Mouse (Mus musculus) lung, adult 2 months (tissue): ENCODE measurements at regions not wholly inside any gene's neighbourhood (a gene's known extent, or its start where the extent isn't known, plus 50 kb on each side); places are given as distances from the start of the nearest gene placed in this dataset.

Experiments
- DNase-seq: peaks from one replicate; pipeline ENCODE4 v3.0.0; 2022
- H3K4me1 ChIP-seq: fragments of 200-500 bp; 2 replicates; pipeline ENCODE4 v1.6.1; 2011; ENCODE audit warnings: low read length; ENCODE audit not compliant: control insufficient read depth, insufficient read depth
- H3K4me3 ChIP-seq: fragments of 200-500 bp; replicated peaks from 2 replicates; pipeline ENCODE3; 2011; ENCODE audit warnings: low read depth, mild to moderate bottlenecking, control low read depth, low read length; ENCODE audit errors: extremely low read depth
- CTCF ChIP-seq: fragments of 200-500 bp; IDR thresholded peaks from 2 replicates; pipeline ENCODE4 v1.5.1; 2011; ENCODE audit warnings: mild to moderate bottlenecking, low read length, control low read depth; ENCODE audit not compliant: insufficient read depth
- POLR2A ChIP-seq: fragments of 200-500 bp; IDR thresholded peaks from 2 replicates; pipeline ENCODE4 v1.6.1; 2011; ENCODE audit warnings: low read depth, mild to moderate bottlenecking, control low read depth, low read length, borderline replicate concordance; ENCODE audit errors: extremely low read depth
- WGBS: fragments of 180-500 bp; shearing (Covaris S2); methylation state at CpG from one replicate; pipeline ENCODE4 v1.1.7; 2018; 5-methylcytosine and 5-hydroxymethylcytosine counted together

DNA sequence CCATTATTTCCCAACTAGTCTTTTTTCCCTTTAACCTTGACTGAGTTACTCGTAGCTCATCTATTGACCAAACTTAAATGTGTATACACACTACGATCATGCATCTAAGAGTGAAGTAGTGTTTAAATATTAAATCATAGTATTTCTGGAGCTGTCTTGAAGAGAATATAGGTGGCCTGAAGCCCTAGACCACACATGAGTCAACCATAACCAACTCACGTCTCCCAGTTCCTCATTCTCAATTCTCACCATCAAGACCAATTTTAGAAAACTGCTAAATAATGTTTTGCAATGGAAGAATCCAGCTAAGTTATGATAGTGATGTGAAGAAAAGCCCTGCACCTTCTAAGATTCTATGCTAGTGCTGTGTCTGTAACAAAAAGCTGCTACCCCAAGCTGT is 59.2 kb upstream of the Rap2b start:
- DNase-seq, result no peak
- no peak for TF ChIP-seq POLR2A
- no peak for TF ChIP-seq CTCF
- Histone ChIP-seq H3K4me3 (no peak overlapping the region), H3K4me1 (no peaks in the 10 kb centered on the region)
- 77% methylated on average over 3 of the region's 3 CpGs for WGBS

DNA sequence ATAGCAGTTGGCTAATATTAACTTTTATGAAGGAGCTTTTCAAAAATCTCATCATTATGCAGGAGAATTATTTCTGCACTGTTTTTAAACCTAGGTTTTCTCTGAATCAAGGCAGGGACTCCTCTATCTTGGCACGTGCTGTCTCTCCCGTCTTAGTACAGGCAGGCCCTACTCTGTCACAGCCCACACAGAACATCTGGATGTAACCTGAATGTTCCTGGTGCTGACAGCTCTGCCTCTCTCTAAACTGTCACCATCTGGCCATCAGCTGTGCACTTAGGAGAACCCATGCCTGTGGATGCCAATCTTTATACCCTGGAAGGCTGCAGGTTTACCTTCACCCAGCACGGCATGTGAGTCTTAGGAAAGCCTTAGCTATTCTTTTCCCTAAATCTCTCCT is 58.0 kb upstream of the Rap2b start:
- WGBS, result 67% methylated on average over 3 of the region's 3 CpGs
- Histone ChIP-seq H3K4me3 (no peak overlapping the region), H3K4me1 (no peaks in the 10 kb centered on the region)
- TF ChIP-seq POLR2A (no peak), CTCF (no peak)
- no peak for DNase-seq

DNA sequence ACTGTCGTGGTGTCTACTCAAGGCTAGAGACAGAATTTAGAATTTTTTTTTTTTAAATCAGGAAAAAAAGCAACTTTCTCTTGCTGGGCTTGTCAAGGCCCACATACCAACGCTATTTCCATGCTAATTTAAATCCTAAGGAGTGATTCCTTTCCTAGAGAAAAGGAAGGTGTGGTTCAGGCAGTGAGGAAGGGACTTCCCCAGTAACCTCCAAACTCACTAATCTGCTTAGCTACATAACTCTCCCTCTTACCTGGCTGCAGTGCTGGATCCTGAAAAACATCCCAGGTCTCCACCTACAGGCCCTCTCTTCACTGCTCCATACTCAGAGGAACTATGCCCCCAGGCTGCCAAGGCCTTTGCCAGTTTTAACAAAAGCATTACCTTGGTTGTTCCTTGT is 55.1 kb upstream of the Rap2b start:
- DNase-seq, result no peak
- no peaks in the 10 kb centered on the region for H3K4me1 ChIP-seq
- TF ChIP-seq POLR2A (no peak), CTCF (no peak)
- WGBS, result 57% methylated on average over 2 of the region's 2 CpGs
- no peak overlapping the region for H3K4me3 ChIP-seq

DNA sequence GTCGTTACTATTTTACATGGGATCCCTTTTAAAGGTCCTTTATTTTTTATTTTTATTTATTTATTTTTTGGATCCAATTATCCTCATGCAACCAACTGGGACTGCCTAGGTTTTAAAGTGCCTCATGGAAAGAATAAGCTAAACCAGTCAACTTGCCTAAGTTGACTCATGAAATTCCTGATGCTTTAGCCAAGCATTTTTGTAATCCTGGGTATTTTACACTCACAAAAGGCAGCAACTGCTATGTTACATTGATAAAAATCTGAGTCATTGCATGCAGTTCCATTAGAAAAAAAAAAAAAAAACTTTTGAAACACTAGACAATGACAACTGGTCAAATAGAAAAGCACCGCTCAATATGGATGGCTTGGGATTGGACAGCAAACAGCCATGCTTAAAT is 52.7 kb upstream of the Rap2b start:
- WGBS, result 72% methylated on average over 2 of the region's 2 CpGs
- DNase-seq, result no peak
- no peaks in the 10 kb centered on the region for H3K4me1 ChIP-seq
- TF ChIP-seq CTCF (no peak), POLR2A (no peak)
- no peak overlapping the region for H3K4me3 ChIP-seq

DNA sequence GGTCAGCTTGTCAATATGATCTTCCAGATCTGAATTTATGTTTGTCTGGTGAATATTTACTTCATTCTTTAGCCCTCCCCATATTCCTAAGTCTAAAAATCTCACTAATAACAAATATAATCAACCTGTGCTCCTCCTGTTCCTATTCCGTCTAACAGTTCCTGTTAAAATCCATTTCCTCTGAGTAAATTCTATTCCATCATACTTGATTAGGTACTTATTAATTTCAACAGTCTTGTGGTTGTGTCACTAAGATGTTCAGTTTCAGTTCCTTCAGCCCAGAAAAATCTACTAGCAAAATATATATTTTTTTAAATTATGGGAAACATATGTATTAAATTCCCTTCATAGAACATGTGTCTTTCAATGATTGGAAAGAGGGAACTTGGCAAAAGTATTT is 52.2 kb upstream of the Rap2b start:
- no peak overlapping the region for H3K4me3 ChIP-seq
- H3K4me1 ChIP-seq, result no peaks in the 10 kb centered on the region
- TF ChIP-seq POLR2A (no peak), CTCF (no peak)
- no peak for DNase-seq
- 53% methylated on average over 1 of the region's 1 CpGs for WGBS
